Mouse (Mus musculus) forebrain, embryonic 16.5 days (tissue): ENCODE measurements around the gene Pask. TPM values are rescaled to one million over a fixed set of nuclear protein-coding genes. Genes with fewer than 3 reads are reported as not detected.

Source experiments
- ATAC-seq: fragments of 200-750 bp; cut with Nextera tagmentation; 2 replicates; pipeline ENCODE4 v1.8.0; 2017; ENCODE audit warnings: mild to moderate bottlenecking, moderate library complexity
- H3K27ac ChIP-seq: fragments of 300-500 bp; sonication (generic); 2 replicates; pipeline ENCODE4 v1.5.1; 2014; ENCODE audit warnings: low read length, control low read depth
- H3K27me3 ChIP-seq: fragments of 300-500 bp; sonication (generic); replicated peaks from 2 replicates; pipeline ENCODE4 v1.6.1; 2014; ENCODE audit warnings: low read length; ENCODE audit not compliant: control insufficient read depth, insufficient read depth
- H3K36me3 ChIP-seq: fragments of 300-500 bp; sonication (generic); 2 replicates; pipeline ENCODE4 v1.6.1; 2014; ENCODE audit not compliant: control insufficient read depth, insufficient read depth
- H3K4me1 ChIP-seq: fragments of 300-500 bp; sonication (generic); replicated peaks from 2 replicates; pipeline ENCODE4 v1.6.1; 2014; ENCODE audit warnings: low read length; ENCODE audit not compliant: control insufficient read depth, insufficient read depth
- H3K4me2 ChIP-seq: fragments of 300-500 bp; sonication (generic); 2 replicates; pipeline ENCODE4 v1.6.1; 2014; ENCODE audit warnings: mild to moderate bottlenecking, low read length, control low read depth
- H3K4me3 ChIP-seq: fragments of 300-500 bp; sonication (generic); replicated peaks from 2 replicates; pipeline ENCODE4 v1.5.1; 2014; ENCODE audit warnings: mild to moderate bottlenecking, low read length, control low read depth
- H3K9ac ChIP-seq: fragments of 300-500 bp; sonication (generic); replicated peaks from 2 replicates; pipeline ENCODE4 v1.6.1; 2014; ENCODE audit warnings: low read depth, low read length, control low read depth
- H3K9me3 ChIP-seq: fragments of 300-500 bp; sonication (generic); 2 replicates; pipeline ENCODE4 v1.6.1; 2016; ENCODE audit warnings: low read length; ENCODE audit not compliant: control insufficient read depth
- WGBS: fragments of 180-500 bp; shearing (Covaris S2); extraction: QIAGEN DNeasy Blood & Tissue Kit; methylation state at CpG from one replicate; pipeline ENCODE4 v1.1.7; 2014; 5-methylcytosine and 5-hydroxymethylcytosine counted together
- polyA plus RNA-seq: library from polyadenylated mRNA; unstranded; fragments of >200 nt; fragmentation: Nextera tagmentation; extraction: Ambion mirVana; gene quantifications from 2 replicates; pipeline ENCODE4 v1.2.1, GENCODE M21; 2015

Pask gene
- polyA plus RNA-seq, 1 experiment from 2014 or later = 9.5 TPM

GRCm38 (mm10) chr1:93349701-93350100 lies 6.4 kb upstream of the Pask start:
- 68% methylated on average over 4 of the region's 4 CpGs for WGBS
- 0 out of 2 replicates have a peak, but pooled peaks cover 4% of the 10 kb centered on the region for H3K4me1 ChIP-seq
- no peak overlapping the region for H3K4me2 ChIP-seq
- ATAC-seq = no peak
- no peak overlapping the region for H3K9ac ChIP-seq
- no peaks in the 10 kb centered on the region for H3K27me3 ChIP-seq
- no peak overlapping the region for H3K27ac ChIP-seq
- H3K9me3 ChIP-seq = no peaks in the 10 kb centered on the region
- no peak overlapping the region for H3K4me3 ChIP-seq
- H3K36me3 ChIP-seq = peaks cover 9% of the 10 kb centered on the region

- no peak overlapping the region for H3K4me3 ChIP-seq
- no peaks in the 10 kb centered on the region for H3K9me3 ChIP-seq
- H3K4me2 ChIP-seq = no peak overlapping the region
- H3K27me3 ChIP-seq = no peaks in the 10 kb centered on the region
- peaks cover 9% of the 10 kb centered on the region for H3K36me3 ChIP-seq
- ATAC-seq = no peak
- H3K27ac ChIP-seq = no peak overlapping the region
- H3K4me1 ChIP-seq = peaks cover 10% of the 10 kb centered on the region
- no peak overlapping the region for H3K9ac ChIP-seq
- 89% methylated on average over 5 of the region's 5 CpGs for WGBS
These were observed 3.9 kb upstream of the Pask start for GRCm38 (mm10) chr1:93347176-93347575.

- H3K36me3 ChIP-seq = 0 out of 2 replicates have a peak, but pooled peaks cover 2% of the 10 kb centered on the region
These were observed 294 bp upstream of the Pask start for GRCm38 (mm10) chr1:93343504-93344047.

GRCm38 (mm10) chr1:93334621-93335020 lies 8.7 kb downstream of the Pask start:
- H3K9ac ChIP-seq = no peak overlapping the region
- no peak for ATAC-seq
- no peaks in the 10 kb centered on the region for H3K9me3 ChIP-seq
- 83% methylated on average over 2 of the region's 2 CpGs for WGBS
- H3K4me3 ChIP-seq = no peak overlapping the region
- no peaks in the 10 kb centered on the region for H3K36me3 ChIP-seq
- no peak overlapping the region for H3K27ac ChIP-seq
- no peaks in the 10 kb centered on the region for H3K27me3 ChIP-seq
- H3K4me2 ChIP-seq = no peak overlapping the region
- H3K4me1 ChIP-seq = no peaks in the 10 kb centered on the region

More at GRCm38 (mm10) chr1:93343504-93344047, 294 bp upstream of the Pask start:
- peak overlapping the region; percentile 80 for H3K9ac ChIP-seq
- peak overlapping the region; percentile 26; the same call in 1 of the 2 replicates for H3K27ac ChIP-seq
- H3K4me1 ChIP-seq = peaks cover 17% of the 10 kb centered on the region
- ATAC-seq = peak; percentile 98
- H3K4me3 ChIP-seq = peak overlapping the region; percentile 61
- no peaks in the 10 kb centered on the region for H3K9me3 ChIP-seq
- H3K27me3 ChIP-seq = no peaks in the 10 kb centered on the region
- peak overlapping the region; percentile 92 for H3K4me2 ChIP-seq
- whole genome bisulfite sequencing = under 1% methylated on average over 39 of the region's 39 CpGs

GRCm38 (mm10) chr1:93326446-93326845 lies 16.8 kb downstream of the Pask start:
- ATAC-seq = no peak
- Histone ChIP-seq H3K27ac (no peak overlapping the region), H3K4me1 (no peaks in the 10 kb centered on the region), H3K36me3 (peaks cover 2% of the 10 kb centered on the region; the same call in 1 of the 2 replicates), H3K9me3 (no peaks in the 10 kb centered on the region), H3K4me2 (no peak overlapping the region), H3K4me3 (no peak overlapping the region), H3K9ac (no peak overlapping the region), H3K27me3 (no peaks in the 10 kb centered on the region)
- WGBS = 94% methylated on average over 3 of the region's 3 CpGs

GRCm38 (mm10) chr1:93323973-93324372 lies 19.3 kb downstream of the Pask start:
- Histone ChIP-seq H3K4me1 (no peaks in the 10 kb centered on the region), H3K27ac (no peak overlapping the region), H3K27me3 (no peaks in the 10 kb centered on the region), H3K9ac (no peak overlapping the region), H3K4me2 (no peak overlapping the region), H3K36me3 (peaks cover 4% of the 10 kb centered on the region; the same call in 1 of the 2 replicates), H3K4me3 (no peak overlapping the region), H3K9me3 (no peaks in the 10 kb centered on the region)
- 92% methylated on average over 6 of the region's 6 CpGs for WGBS
- ATAC-seq = no peak

DNA sequence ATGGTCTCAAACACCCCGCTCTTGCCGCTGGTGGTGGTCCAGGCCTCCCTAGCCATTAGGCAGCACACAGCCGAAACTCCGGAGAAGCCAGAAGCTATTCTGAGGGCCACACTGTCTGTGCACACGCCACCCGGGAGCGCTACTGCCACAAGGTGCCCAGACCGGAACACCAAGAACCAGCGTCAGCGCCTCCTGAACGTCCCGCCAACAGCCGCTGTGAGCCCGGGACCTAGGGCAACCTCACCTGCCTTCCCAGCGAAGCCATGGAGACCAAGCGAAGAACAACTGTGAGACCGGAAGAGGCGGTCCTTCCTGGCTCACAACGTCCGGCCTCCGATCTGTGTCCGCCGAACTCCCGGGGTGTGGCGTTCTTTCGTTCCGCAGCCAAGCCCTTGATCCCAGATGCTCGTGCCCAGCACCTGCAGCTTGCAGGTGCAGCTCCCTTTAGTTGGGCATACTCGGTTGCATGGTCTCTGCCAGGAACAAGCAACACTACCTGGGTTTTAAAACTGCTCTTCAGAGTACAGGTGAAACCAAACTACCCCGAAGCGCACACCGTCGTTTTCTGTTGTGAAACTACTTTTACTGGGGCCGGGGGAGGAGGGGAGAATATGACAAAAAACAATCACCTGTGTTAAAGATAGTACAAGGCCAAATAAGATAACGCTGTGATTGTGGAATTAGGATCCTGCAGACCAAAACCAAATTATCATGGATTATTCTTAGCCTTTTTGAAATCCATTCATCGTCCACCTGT lies 37.5 kb downstream of the Pask start, which contains the start of gene Mterf4:
Gene Mterf4, minus strand, starts transcription at position 335 of the 757 bp plus-strand sequence.
- Histone ChIP-seq H3K9me3 (no peaks in the 10 kb centered on the region), H3K4me1 (peaks cover 12% of the 10 kb centered on the region), H3K27ac (peak within 1 kb of the TSS; percentile 10; the same call in 1 of the 2 replicates), H3K4me3 (peak within 1 kb of the TSS; percentile 85), H3K4me2 (peak within 1 kb of the TSS; percentile 87), H3K9ac (peak within 1 kb of the TSS; percentile 72), H3K27me3 (no peaks in the 10 kb centered on the region), H3K36me3 (peaks cover 8% of the 10 kb centered on the region)
- peak; percentile 97 for ATAC-seq
- 6% methylated on average over 36 of the region's 36 CpGs for WGBS

GRCm38 (mm10) chr1:93300578-93300977 lies 42.7 kb downstream of the Pask start:
- no peak overlapping the region for H3K27ac ChIP-seq
- no peak for ATAC-seq
- H3K36me3 ChIP-seq = peaks cover 18% of the 10 kb centered on the region
- H3K4me1 ChIP-seq = peaks cover 12% of the 10 kb centered on the region
- H3K4me2 ChIP-seq = no peak overlapping the region
- no peaks in the 10 kb centered on the region for H3K9me3 ChIP-seq
- H3K27me3 ChIP-seq = no peaks in the 10 kb centered on the region
- WGBS = 87% methylated on average over 3 of the region's 3 CpGs
- H3K4me3 ChIP-seq = no peak overlapping the region
- H3K9ac ChIP-seq = no peak overlapping the region

GRCm38 (mm10) chr1:93299791-93300190 lies 43.5 kb downstream of the Pask start:
- ATAC-seq = no peak
- H3K4me2 ChIP-seq = no peak overlapping the region
- H3K4me1 ChIP-seq = peaks cover 7% of the 10 kb centered on the region
- H3K9ac ChIP-seq = no peak overlapping the region
- no peak overlapping the region for H3K4me3 ChIP-seq
- no peaks in the 10 kb centered on the region for H3K27me3 ChIP-seq
- no peaks in the 10 kb centered on the region for H3K9me3 ChIP-seq
- WGBS = 90% methylated on average over 4 of the region's 4 CpGs
- no peak overlapping the region for H3K27ac ChIP-seq
- H3K36me3 ChIP-seq = peaks cover 19% of the 10 kb centered on the region
